Comparison of ENCODE assay signal across 8 mouse cellular contexts in genomic region chr2:33973213-33973834, GRCm38 (mm10).
A peak's percentile ranks its signal among the peaks of the same experiment; 100 is the strongest.
DNase-seq lines count a peak whose midpoint lies in the region; ATAC-seq and TF ChIP-seq lines count a peak whose summit lies in the region.

No protein-coding gene starts in this region.

- H3K9ac ChIP-seq in heart, embryonic 11.5 days (ENCODE audit: low read depth, low read length), result no peak overlapping the region
- H3K9ac ChIP-seq in kidney, embryonic 15.5 days, result no peak overlapping the region
- no peak overlapping the region for H3K9ac ChIP-seq in limb, embryonic 14.5 days (ENCODE audit: low read depth, low read length, severe bottlenecking)
- H3K9ac ChIP-seq in neural tube, embryonic 11.5 days (ENCODE audit: low read length), result no peak overlapping the region
- H3K9ac ChIP-seq in stomach, embryonic 15.5 days, result no peak overlapping the region

- TF ChIP-seq CTCF in embryonic fibroblast, embryonic 13.5 days (IDR thresholded peaks at IDR 0.05; ENCODE audit: borderline replicate concordance, insufficient read depth, low read length), result peak; percentile 100

- 0 out of 2 replicates have a peak, but pooled peaks have one; percentile 29 for ATAC-seq in heart, embryonic 11.5 days (replicated peaks; ENCODE audit: insufficient number of reproducible peaks, low FRiP score, low TSS enrichment)
- ATAC-seq in kidney, embryonic 15.5 days (replicated peaks; ENCODE audit: low FRiP score), result peak; percentile 69
- peak; percentile 86 for ATAC-seq in limb, embryonic 14.5 days (ENCODE audit: low FRiP score, low read depth)
- ATAC-seq in neural tube, embryonic 11.5 days (ENCODE audit: insufficient read depth, low FRiP score, low TSS enrichment), result peak; percentile 64
- peak; percentile 56; the same call in 1 of the 2 replicates for ATAC-seq in stomach, embryonic 15.5 days (ENCODE audit: insufficient read depth, low FRiP score, low read depth)

- H3K4me1 ChIP-seq in embryonic fibroblast, embryonic 13.5 days (ENCODE audit: control insufficient read depth, insufficient read depth, low read length), result no peaks in the 10 kb centered on the region
- H3K4me1 ChIP-seq in heart, embryonic 11.5 days (ENCODE audit: control insufficient read depth, insufficient read depth, low read length), result no peaks in the 10 kb centered on the region
- peaks cover 6% of the 10 kb centered on the region; the same call in 1 of the 2 replicates for H3K4me1 ChIP-seq in kidney, embryonic 15.5 days
- no peaks in the 10 kb centered on the region for H3K4me1 ChIP-seq in limb, embryonic 14.5 days (ENCODE audit: control insufficient read depth, insufficient read depth, low read length)
- peaks cover 8% of the 10 kb centered on the region; the same call in 1 of the 2 replicates for H3K4me1 ChIP-seq in neural tube, embryonic 11.5 days (ENCODE audit: control insufficient read depth, insufficient read depth, low read length)
- no peaks in the 10 kb centered on the region for H3K4me1 ChIP-seq in stomach, embryonic 15.5 days

- no peak overlapping the region for H3K4me2 ChIP-seq in heart, embryonic 11.5 days
- no peak overlapping the region for H3K4me2 ChIP-seq in kidney, embryonic 15.5 days
- H3K4me2 ChIP-seq in limb, embryonic 14.5 days (replicated peaks; ENCODE audit: low read depth, low read length, severe bottlenecking), result no peak overlapping the region
- no peak overlapping the region for H3K4me2 ChIP-seq in neural tube, embryonic 11.5 days (ENCODE audit: low read depth)
- no peak overlapping the region for H3K4me2 ChIP-seq in stomach, embryonic 15.5 days

- DNase-seq in CD4-positive helper T cell, adult 2 months (ENCODE audit: low read depth, low spot score), result peak; percentile 65
- DNase-seq in brain, adult 2 months (ENCODE audit: low read depth, low spot score), result peak; percentile 87
- DNase-seq in limb, embryonic 14.5 days (ENCODE audit: low spot score), result peak; percentile 72
- peak; percentile 83 for DNase-seq in neural tube, embryonic 11.5 days (ENCODE audit: low spot score)

- H3K4me3 ChIP-seq in embryonic fibroblast, embryonic 13.5 days (ENCODE audit: insufficient read depth, low read length), result no peak overlapping the region
- no peak overlapping the region for H3K4me3 ChIP-seq in heart, embryonic 11.5 days (ENCODE audit: low read depth, low read length)
- no peak overlapping the region for H3K4me3 ChIP-seq in kidney, embryonic 15.5 days (replicated peaks)
- no peak overlapping the region for H3K4me3 ChIP-seq in limb, embryonic 14.5 days (replicated peaks; ENCODE audit: low read length)
- H3K4me3 ChIP-seq in neural tube, embryonic 11.5 days (ENCODE audit: low read depth, low read length), result no peak overlapping the region
- no peak overlapping the region for H3K4me3 ChIP-seq in stomach, embryonic 15.5 days (replicated peaks)

- TF ChIP-seq POLR2A in embryonic fibroblast, embryonic 13.5 days (IDR thresholded peaks at IDR 0.05; ENCODE audit: low read depth, low read length), result no peak
- TF ChIP-seq POLR2A in limb, embryonic 14.5 days (IDR thresholded peaks at IDR 0.05; ENCODE audit: borderline replicate concordance, extremely low read depth, insufficient read depth, insufficient read length), result no peak

- H3K36me3 ChIP-seq in heart, embryonic 11.5 days (ENCODE audit: control insufficient read depth, insufficient read depth, low read length), result no peaks in the 10 kb centered on the region
- no peaks in the 10 kb centered on the region for H3K36me3 ChIP-seq in kidney, embryonic 15.5 days
- no peaks in the 10 kb centered on the region for H3K36me3 ChIP-seq in limb, embryonic 14.5 days (ENCODE audit: control insufficient read depth, insufficient read depth, low read length)
- H3K36me3 ChIP-seq in neural tube, embryonic 11.5 days (ENCODE audit: control insufficient read depth, insufficient read depth, low read length), result no peaks in the 10 kb centered on the region; the same call in 1 of the 2 replicates
- H3K36me3 ChIP-seq in stomach, embryonic 15.5 days, result no peaks in the 10 kb centered on the region

- 65% methylated on average over 4 of the region's 4 CpGs for WGBS in heart, embryonic 11.5 days (ENCODE audit: insufficient replicate concordance)
- 70% methylated on average over 4 of the region's 4 CpGs for WGBS in kidney, embryonic 15.5 days
- WGBS in limb, embryonic 14.5 days, result 71% methylated on average over 4 of the region's 4 CpGs
- WGBS in neural tube, embryonic 11.5 days, result 78% methylated on average over 4 of the region's 4 CpGs
- WGBS in stomach, embryonic 15.5 days, result 68% methylated on average over 4 of the region's 4 CpGs

- H3K27me3 ChIP-seq in heart, embryonic 11.5 days (ENCODE audit: control insufficient read depth, insufficient read depth, low read length), result peaks cover 8% of the 10 kb centered on the region
- H3K27me3 ChIP-seq in kidney, embryonic 15.5 days, result peaks cover 3% of the 10 kb centered on the region; the same call in 1 of the 2 replicates
- H3K27me3 ChIP-seq in limb, embryonic 14.5 days (ENCODE audit: control insufficient read depth, insufficient read depth, low read length), result no peaks in the 10 kb centered on the region
- H3K27me3 ChIP-seq in neural tube, embryonic 11.5 days (ENCODE audit: control insufficient read depth, insufficient read depth, low read length), result no peaks in the 10 kb centered on the region
- H3K27me3 ChIP-seq in stomach, embryonic 15.5 days (replicated peaks), result no peaks in the 10 kb centered on the region

- no peaks in the 10 kb centered on the region for H3K9me3 ChIP-seq in heart, embryonic 11.5 days (replicated peaks; ENCODE audit: control insufficient read depth, low read length)
- no peaks in the 10 kb centered on the region for H3K9me3 ChIP-seq in kidney, embryonic 15.5 days (replicated peaks)
- no peaks in the 10 kb centered on the region for H3K9me3 ChIP-seq in limb, embryonic 14.5 days (ENCODE audit: control insufficient read depth, low read length)
- no peaks in the 10 kb centered on the region for H3K9me3 ChIP-seq in neural tube, embryonic 11.5 days (ENCODE audit: control insufficient read depth, low read length)
- H3K9me3 ChIP-seq in stomach, embryonic 15.5 days, result no peaks in the 10 kb centered on the region

- H3K27ac ChIP-seq in embryonic fibroblast, embryonic 13.5 days (ENCODE audit: insufficient read depth, low read length), result no peak overlapping the region
- H3K27ac ChIP-seq in heart, embryonic 11.5 days (ENCODE audit: low read depth, low read length), result no peak overlapping the region
- no peak overlapping the region for H3K27ac ChIP-seq in kidney, embryonic 15.5 days
- no peak overlapping the region for H3K27ac ChIP-seq in limb, embryonic 14.5 days (replicated peaks; ENCODE audit: low read depth, low read length)
- H3K27ac ChIP-seq in neural tube, embryonic 11.5 days (ENCODE audit: low read depth, low read length), result peak overlapping the region; percentile 80
- H3K27ac ChIP-seq in stomach, embryonic 15.5 days, result no peak overlapping the region

Comparison
In these comparisons a context has a peak if more than half of its experiments do, and no peak if none do; other contexts are left out.
1. ATAC-seq: peak in every context shown above with its lines; median percentile 86 in limb, embryonic 14.5 days; 69 in kidney, embryonic 15.5 days; 64 in neural tube, embryonic 11.5 days; 56 in stomach, embryonic 15.5 days; 29 in heart, embryonic 11.5 days.